Mouse (Mus musculus): ENCODE data around the gene Draxin.

DNA sequence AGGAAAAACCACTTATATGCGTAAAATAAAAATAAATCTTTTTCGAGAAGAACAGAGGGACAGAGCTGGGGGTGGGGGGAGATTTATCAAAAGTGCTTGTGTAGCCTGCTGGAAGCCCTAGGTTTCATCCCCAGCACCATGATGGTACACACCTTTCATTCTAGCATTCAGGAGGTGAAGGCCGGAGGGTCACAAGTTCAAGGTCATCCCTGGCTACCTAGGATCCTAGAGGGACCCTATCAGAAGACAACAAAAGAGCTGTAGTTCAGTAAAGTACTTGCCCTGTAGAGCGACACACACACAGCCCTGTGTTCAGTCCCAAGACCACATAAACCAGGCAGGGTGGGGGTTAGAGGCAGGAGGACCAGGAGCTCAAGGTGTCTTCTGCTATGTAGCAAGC, 23.5 kb upstream of the Draxin start:
- TF ChIP-seq POLR2A (IDR thresholded peaks at IDR 0.05; ENCODE audit: low read depth, low read length): no peak
- TF ChIP-seq CTCF (IDR thresholded peaks at IDR 0.05; ENCODE audit: extremely low read depth, insufficient read depth, insufficient read length, insufficient replicate concordance): no peak
